Mouse (Mus musculus) granulocyte monocyte progenitor cell, adult 5-6 weeks (primary cell): ENCODE data around the gene Nectin4. TPM values are rescaled to one million over a fixed set of nuclear protein-coding genes. Genes with fewer than 3 reads are reported as not detected.

Experiments
- ATAC-seq: replicated peaks from 2 replicates; pipeline ENCODE4 v1.8.0; 2016; ENCODE audit warnings: mild to moderate bottlenecking, moderate TSS enrichment, inconsistent platforms; ENCODE audit not compliant: poor library complexity, severe bottlenecking
- total RNA-seq, 2 experiments: library from RNA; stranded (forward) in 1 of 2; stranded (reverse) in 1 of 2; fragments of 200-712, 200-1000 nt in 1 of 2; fragments of >200 nt in 1 of 2; fragmentation: Nextera tagmentation in 1 of 2; gene quantifications; 2 replicates each; pipeline ENCODE4 v1.2.3; 2014 to 2017

The Nectin4 gene
- total RNA-seq, 2 experiments from 2014 or later: 1.6 to 2.4 TPM

- ATAC-seq: peak; percentile 26; the same call in 1 of the 2 replicates
Measured at GRCm38 (mm10) chr1:171410231-171410630, 40.3 kb downstream of the Nectin4 start.

- ATAC-seq: peak; percentile 84
Measured at GRCm38 (mm10) chr1:171410947-171411484, 41.1 kb downstream of the Nectin4 start, which contains the start of gene Usf1. Gene Usf1, plus strand, starts transcription at chr1:171411313.

GRCm38 (mm10) chr1:171411492-171411941 lies 41.6 kb downstream of the Nectin4 start:
- ATAC-seq: peak; percentile 20

GRCm38 (mm10) chr1:171412001-171412441 lies 42.1 kb downstream of the Nectin4 start:
- peak; percentile 50 for ATAC-seq

- ATAC-seq: no peak
Measured at GRCm38 (mm10) chr1:171412446-171412845, 42.5 kb downstream of the Nectin4 start.

GRCm38 (mm10) chr1:171413608-171414007 lies 43.7 kb downstream of the Nectin4 start:
- no peak for ATAC-seq

- ATAC-seq: no peak
Measured at GRCm38 (mm10) chr1:171418660-171419059, 48.8 kb downstream of the Nectin4 start, which contains the start of gene Tstd1. Gene Tstd1, plus strand, starts transcription at chr1:171418872.

- ATAC-seq: no peak
Measured at GRCm38 (mm10) chr1:171419291-171419882, 49.5 kb downstream of the Nectin4 start.

- ATAC-seq: no peak
Measured at GRCm38 (mm10) chr1:171419905-171420304, 50.0 kb downstream of the Nectin4 start.

GRCm38 (mm10) chr1:171422504-171423095 lies 52.7 kb downstream of the Nectin4 start:
- ATAC-seq: no peak

- no peak for ATAC-seq
Measured at GRCm38 (mm10) chr1:171424638-171425037, 54.7 kb downstream of the Nectin4 start.

- ATAC-seq: no peak
Measured at GRCm38 (mm10) chr1:171425126-171425525, 55.2 kb downstream of the Nectin4 start.

GRCm38 (mm10) chr1:171432158-171432557 lies 62.3 kb downstream of the Nectin4 start:
- ATAC-seq: no peak

- ATAC-seq: no peak
Measured at GRCm38 (mm10) chr1:171435288-171435814, 65.5 kb downstream of the Nectin4 start.

- no peak for ATAC-seq
Measured at GRCm38 (mm10) chr1:171435974-171436373, 66.1 kb downstream of the Nectin4 start.

- ATAC-seq: peak; percentile 59
Measured at GRCm38 (mm10) chr1:171437264-171438013, 67.5 kb downstream of the Nectin4 start, which contains the start of gene F11r. Gene F11r, plus strand, starts transcription at chr1:171437535.
